Mouse (Mus musculus) liver, adult 2 months (tissue): ENCODE data around the gene Nr1h3. TPM values are rescaled to one million over a fixed set of nuclear protein-coding genes. Genes with fewer than 3 reads are reported as not detected.

Source experiments
- DNase-seq: peaks from one replicate; pipeline ENCODE4 v3.0.0-alpha.2; 2011; ENCODE audit warnings: low read depth, low spot score; ENCODE audit errors: extremely low read depth
- H3K27ac ChIP-seq: fragments of 200-500 bp; replicated peaks from 2 replicates; pipeline ENCODE4 v1.5.1; 2012; ENCODE audit warnings: low read depth, mild to moderate bottlenecking, control low read depth, inconsistent platforms, low read length; ENCODE audit not compliant: insufficient read depth
- H3K27me3 ChIP-seq: fragments of 200-500 bp; 2 replicates; pipeline ENCODE4 v1.6.1; 2012; ENCODE audit warnings: mild to moderate bottlenecking, moderate library complexity, low read length, inconsistent platforms; ENCODE audit not compliant: control insufficient read depth, insufficient read depth
- H3K36me3 ChIP-seq: fragments of 200-500 bp; 2 replicates; pipeline ENCODE4 v1.6.1; 2012; ENCODE audit warnings: low read length, inconsistent platforms; ENCODE audit not compliant: control insufficient read depth, insufficient read depth
- H3K4me1 ChIP-seq: fragments of 200-500 bp; 2 replicates; pipeline ENCODE4 v1.6.1; 2011; ENCODE audit warnings: low read length; ENCODE audit not compliant: control insufficient read depth, insufficient read depth
- H3K4me3 ChIP-seq: fragments of 200-500 bp; 2 replicates; pipeline ENCODE4 v1.5.1; 2011; ENCODE audit warnings: low read depth, mild to moderate bottlenecking, control low read depth, low read length, moderate library complexity; ENCODE audit not compliant: insufficient read depth
- H3K79me2 ChIP-seq: fragments of 200-500 bp; 2 replicates; pipeline ENCODE4 v1.6.1; 2012; ENCODE audit warnings: inconsistent platforms, mild to moderate bottlenecking, low read length, moderate library complexity; ENCODE audit not compliant: control insufficient read depth, insufficient read depth
- H3K9ac ChIP-seq: fragments of 200-500 bp; 2 replicates; pipeline ENCODE4 v1.6.1; 2012; ENCODE audit warnings: low read depth, mild to moderate bottlenecking, control low read depth, inconsistent platforms, low read length
- CTCF ChIP-seq: fragments of 200-500 bp; IDR thresholded peaks from 2 replicates; pipeline ENCODE4 v1.5.1; 2011; ENCODE audit warnings: low read depth, low read length, control low read depth
- POLR2A ChIP-seq: fragments of 200-500 bp; IDR thresholded peaks from 2 replicates; pipeline ENCODE4 v1.6.1; 2011; ENCODE audit warnings: low read length, control low read depth; ENCODE audit not compliant: insufficient read depth; ENCODE audit errors: extremely low read depth
- WGBS: fragments of 180-500 bp; shearing (Covaris S2); methylation state at CpG from one replicate; pipeline ENCODE4 v1.1.7; 2018; 5-methylcytosine and 5-hydroxymethylcytosine counted together
- polyA plus RNA-seq: library from polyadenylated mRNA; depleted of rRNA; stranded (reverse); fragments of >200 nt; gene quantifications from 2 replicates; pipeline ENCODE4 v1.2.3, GENCODE M21; 2012
- total RNA-seq: library from RNA; depleted of rRNA; stranded (reverse); fragments of >200 nt; gene quantifications from 2 replicates; pipeline ENCODE4 v1.2.3, GENCODE M21; 2014

Nr1h3 gene
- total and polyA plus RNA-seq, 2 experiments, result 146 to 198 TPM

DNA sequence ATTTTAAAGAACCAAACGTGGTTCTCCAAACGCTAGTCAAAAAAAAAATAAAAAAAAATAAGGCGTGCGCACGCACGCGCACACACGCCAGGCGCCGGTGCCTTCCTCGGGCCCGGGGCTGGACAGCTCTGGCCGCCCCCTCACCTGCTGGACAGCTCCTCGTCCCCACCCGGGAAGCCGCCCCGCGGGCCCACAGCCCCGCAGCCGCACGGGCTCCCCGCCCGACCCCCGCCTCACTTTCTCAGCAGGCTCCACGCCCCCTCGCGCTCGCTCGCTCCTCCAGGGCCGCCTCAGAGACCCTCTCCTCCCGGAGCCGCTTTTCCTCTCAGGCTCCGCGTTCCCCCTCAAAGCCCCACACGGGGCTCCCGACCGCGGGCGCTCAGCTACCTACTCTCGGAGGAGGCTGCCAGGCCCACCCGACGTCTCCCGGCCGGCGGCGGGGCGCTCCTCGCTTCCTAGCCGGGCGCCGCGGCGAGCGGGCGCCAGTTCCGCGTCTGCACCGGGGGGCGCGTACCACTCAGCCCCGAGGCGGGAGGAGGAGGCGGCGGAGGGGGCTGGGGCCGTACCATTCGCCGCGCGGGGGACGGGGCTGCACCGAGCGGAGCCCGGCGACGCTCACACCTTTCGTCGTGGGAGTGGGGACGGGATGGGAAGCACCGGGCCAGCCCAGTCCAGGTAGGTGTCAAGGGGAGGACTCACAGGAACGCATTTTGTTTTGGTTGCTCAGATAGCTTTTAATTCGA is 20.1 kb downstream of the Nr1h3 start:
- TF ChIP-seq POLR2A, result 0 out of 2 replicates have a peak, but pooled peaks have one; percentile 21
- no peak for TF ChIP-seq CTCF
- no peak for DNase-seq

DNA sequence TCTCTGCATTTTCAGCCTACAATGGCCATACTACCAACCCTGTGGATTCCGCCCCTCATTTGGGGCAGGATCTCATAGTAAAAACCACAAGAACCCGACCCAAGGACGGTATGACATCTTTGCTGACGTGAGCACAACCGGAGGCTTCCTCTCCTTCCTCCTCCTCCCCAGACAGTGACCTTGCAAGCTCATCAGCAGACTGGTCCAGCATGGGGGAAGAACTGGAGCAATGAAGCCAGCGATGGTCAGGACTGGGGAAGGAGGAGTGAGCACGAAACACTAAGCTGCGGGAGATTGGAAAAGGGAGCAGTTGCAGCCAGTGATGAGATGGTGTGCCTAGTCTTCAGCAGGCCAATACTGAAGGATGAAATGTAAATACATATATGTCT is 20.6 kb downstream of the Nr1h3 start:
- no peak for TF ChIP-seq POLR2A
- TF ChIP-seq CTCF, result no peak
- Histone ChIP-seq H3K4me3 (peak overlapping the region; percentile 67), H3K79me2 (no peaks in the 10 kb centered on the region), H3K4me1 (peaks cover 4% of the 10 kb centered on the region; the same call in 1 of the 2 replicates), H3K9ac (peak overlapping the region; percentile 32), H3K27me3 (no peaks in the 10 kb centered on the region), H3K27ac (no peak overlapping the region), H3K36me3 (peaks cover 9% of the 10 kb centered on the region; the same call in 1 of the 2 replicates)
- DNase-seq, result peak; percentile 29
- 37% methylated on average over 8 of the region's 8 CpGs for WGBS

More for the DNA sequence above, 20.1 kb downstream of the Nr1h3 start:
- Histone ChIP-seq H3K27me3 (no peaks in the 10 kb centered on the region), H3K79me2 (no peaks in the 10 kb centered on the region), H3K36me3 (peaks cover 14% of the 10 kb centered on the region; the same call in 1 of the 2 replicates), H3K27ac (peak overlapping the region; percentile 6; the same call in 1 of the 2 replicates), H3K4me1 (peaks cover 4% of the 10 kb centered on the region; the same call in 1 of the 2 replicates), H3K4me3 (peak overlapping the region; percentile 67), H3K9ac (peak overlapping the region; percentile 77)
- WGBS, result 1% methylated on average over 79 of the region's 81 CpGs

GRCm38 (mm10) chr2:91180706-91181105 is 21.9 kb downstream of the Nr1h3 start:
- Histone ChIP-seq H3K4me3 (no peak overlapping the region), H3K27ac (no peak overlapping the region), H3K27me3 (no peaks in the 10 kb centered on the region), H3K4me1 (peaks cover 4% of the 10 kb centered on the region; the same call in 1 of the 2 replicates), H3K9ac (no peak overlapping the region), H3K79me2 (no peaks in the 10 kb centered on the region), H3K36me3 (peaks cover 7% of the 10 kb centered on the region; the same call in 1 of the 2 replicates)
- 78% methylated on average over 5 of the region's 5 CpGs for WGBS
- no peak for DNase-seq
- TF ChIP-seq POLR2A (no peak), CTCF (no peak)

- H3K9ac ChIP-seq, result no peak overlapping the region
- 75% methylated on average over 4 of the region's 4 CpGs for WGBS
- TF ChIP-seq POLR2A (no peak), CTCF (no peak)
Measured at GRCm38 (mm10) chr2:91179825-91180224, 22.8 kb downstream of the Nr1h3 start.

DNA sequence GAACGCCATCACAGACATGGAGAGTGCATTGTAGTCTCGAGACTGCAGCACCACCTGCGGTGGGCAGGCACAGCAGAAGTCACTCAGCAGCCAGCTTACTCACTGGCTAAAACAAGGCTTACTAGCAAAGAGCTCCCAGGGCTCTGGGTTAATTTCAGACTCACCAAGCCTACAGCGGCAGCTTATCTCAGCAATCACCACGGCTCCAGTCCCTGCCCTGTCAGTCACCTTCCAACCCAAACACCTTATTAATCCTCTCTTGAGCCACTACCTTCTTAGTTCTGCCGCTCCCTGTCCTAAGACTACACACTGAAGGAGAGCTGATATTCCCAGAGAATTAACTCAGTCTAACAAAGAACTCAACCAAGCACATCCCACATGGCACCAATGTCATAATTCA is 26.4 kb downstream of the Nr1h3 start:
- no peak for DNase-seq
- 88% methylated on average over 6 of the region's 6 CpGs for WGBS
- H3K4me1 ChIP-seq, result no peaks in the 10 kb centered on the region
- H3K27ac ChIP-seq, result no peak overlapping the region
- H3K27me3 ChIP-seq, result no peaks in the 10 kb centered on the region
- H3K79me2 ChIP-seq, result no peaks in the 10 kb centered on the region
- H3K4me3 ChIP-seq, result no peak overlapping the region
- no peak overlapping the region for H3K9ac ChIP-seq
- TF ChIP-seq POLR2A (no peak), CTCF (no peak)
- peaks cover 22% of the 10 kb centered on the region for H3K36me3 ChIP-seq

More at GRCm38 (mm10) chr2:91179825-91180224, 22.8 kb downstream of the Nr1h3 start:
- Histone ChIP-seq H3K4me3 (no peak overlapping the region), H3K4me1 (peaks cover 4% of the 10 kb centered on the region; the same call in 1 of the 2 replicates), H3K36me3 (peaks cover 8% of the 10 kb centered on the region; the same call in 1 of the 2 replicates), H3K79me2 (no peaks in the 10 kb centered on the region), H3K27ac (no peak overlapping the region), H3K27me3 (no peaks in the 10 kb centered on the region)
- no peak for DNase-seq

DNA sequence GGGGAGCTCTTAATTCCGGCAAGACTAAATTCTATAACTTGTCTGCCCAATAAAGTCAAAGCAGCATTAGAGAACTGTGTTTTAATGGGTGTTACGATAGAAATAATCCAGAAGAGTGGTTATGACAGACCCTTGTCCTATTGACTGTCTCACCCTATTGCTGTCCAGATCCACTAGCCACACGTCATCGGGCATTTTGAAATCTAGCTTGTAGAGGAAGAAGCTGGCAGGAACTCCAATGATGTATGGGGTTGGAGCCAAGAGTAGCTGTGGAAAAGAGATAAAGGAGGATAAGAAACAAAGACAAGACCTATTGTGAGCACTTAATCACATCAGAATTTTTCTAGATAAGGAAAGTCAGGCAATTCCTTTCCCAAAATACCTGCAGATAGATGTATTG is 27.1 kb downstream of the Nr1h3 start:
- H3K9ac ChIP-seq, result no peak overlapping the region
- no peaks in the 10 kb centered on the region for H3K4me1 ChIP-seq
- no peaks in the 10 kb centered on the region for H3K27me3 ChIP-seq
- 62% methylated on average over 4 of the region's 4 CpGs for WGBS
- H3K27ac ChIP-seq, result no peak overlapping the region
- no peak overlapping the region for H3K4me3 ChIP-seq
- DNase-seq, result peak; percentile 48
- H3K36me3 ChIP-seq, result peaks cover 24% of the 10 kb centered on the region
- TF ChIP-seq POLR2A, result no peak
- no peak for TF ChIP-seq CTCF
- H3K79me2 ChIP-seq, result no peaks in the 10 kb centered on the region
